12 mouse cellular contexts compared by ENCODE assay signal in genomic region chr5:88796588-88796987, GRCm38 (mm10). TPM values are rescaled to one million over a fixed set of nuclear protein-coding genes. Genes with fewer than 3 reads are reported as not detected.
A peak's percentile ranks its signal among the peaks of the same experiment; 100 is the strongest.
DNase-seq lines count a peak whose midpoint lies in the region; ATAC-seq lines count a peak whose summit lies in the region.
"Had no signal": no experiment of that assay in that cellular context is flagged by ENCODE, and none has a peak within 500 bp of the region (broad histone marks: within the 10 kb centered on the region; RNA-seq: fewer than 3 reads in every experiment).

No protein-coding gene starts in this region.

- no peaks in the 10 kb centered on the region for H3K27me3 ChIP-seq in liver, embryonic 12.5 days (replicated peaks)
- H3K27me3 ChIP-seq: limb, embryonic 12.5 days had no signal

- no peaks in the 10 kb centered on the region for H3K4me1 ChIP-seq in liver, embryonic 12.5 days
- H3K4me1 ChIP-seq: hindbrain, embryonic 10.5 days; limb, embryonic 12.5 days had no signal

- H3K4me2 ChIP-seq in liver, embryonic 12.5 days, result peak overlapping the region; percentile 19
- H3K4me2 ChIP-seq: limb, embryonic 12.5 days had no signal

- ATAC-seq in liver, embryonic 12.5 days, result peak; percentile 44; the same call in 1 of the 2 replicates

- no peak overlapping the region for H3K4me3 ChIP-seq in liver, embryonic 12.5 days
- H3K4me3 ChIP-seq: hindbrain, embryonic 10.5 days; limb, embryonic 12.5 days had no signal

- H3K36me3 ChIP-seq in liver, embryonic 12.5 days, result no peaks in the 10 kb centered on the region
- H3K36me3 ChIP-seq: hindbrain, embryonic 10.5 days; limb, embryonic 12.5 days had no signal

- H3K27ac ChIP-seq in liver, embryonic 12.5 days, result peak overlapping the region; percentile 45; the same call in 1 of the 2 replicates
- H3K27ac ChIP-seq: hindbrain, embryonic 10.5 days; limb, embryonic 12.5 days had no signal

- 66% methylated on average over 11 of the region's 11 CpGs for WGBS in liver, embryonic 12.5 days (ENCODE audit: insufficient replicate concordance)

- H3K9ac ChIP-seq in liver, embryonic 12.5 days, result no peak overlapping the region
- H3K9ac ChIP-seq: limb, embryonic 12.5 days had no signal

- DNase-seq in adrenal gland, postnatal 14 days, result peak; percentile 42
- no peak for DNase-seq in adrenal gland, postnatal 4 days (ENCODE audit: low spot score in 2 of 2)
- peak; percentile 55 to 65 for DNase-seq in cerebellum, postnatal 25 days
- peak; percentile 85 for DNase-seq in kidney, adult 9 months
- DNase-seq in thymus, postnatal 25 days, result no peak
- no peak for DNase-seq in left cerebral cortex, adult 9 months (ENCODE audit: low spot score in 2 of 2)
- no peak for DNase-seq in urinary bladder, postnatal 36 days (ENCODE audit: low spot score in 2 of 2)
- DNase-seq: heart, adult 11 months; layer of hippocampus, adult 9-11 months had no signal

- no peaks in the 10 kb centered on the region for H3K9me3 ChIP-seq in liver, embryonic 12.5 days (replicated peaks)
- H3K9me3 ChIP-seq: hindbrain, embryonic 10.5 days; limb, embryonic 12.5 days had no signal

RNA-seq across cellular contexts. Expression of gene Dck, which starts 31.8 kb away (rescaled TPM):
- 8.3 and 8.5 TPM in 2 replicates for total RNA-seq in adrenal gland, postnatal 14 days (2021)
- total RNA-seq in adrenal gland, postnatal 4 days (2021), result 10 to 100 TPM; 11.9 to 15.7 TPM
- 96.1 and 100 TPM in 2 replicates for polyA plus RNA-seq in liver, embryonic 12.5 days (2016; fragmentation: Nextera tagmentation; extraction: Ambion mirVana)

Comparison
In these comparisons a context has a peak if more than half of its experiments do, and no peak if none do; other contexts are left out.
1. DNase-seq: peak in adrenal gland, postnatal 14 days (single experiment), cerebellum, postnatal 25 days (2 of 2) and kidney, adult 9 months (single experiment); none in adrenal gland, postnatal 4 days (0 of 2), thymus, postnatal 25 days (single experiment), left cerebral cortex, adult 9 months (0 of 2) and urinary bladder, postnatal 36 days (0 of 2).